Mouse (Mus musculus) urinary bladder, adult 2 months (tissue): ENCODE results near the gene Mpc1. TPM values are rescaled to one million over a fixed set of nuclear protein-coding genes. Genes with fewer than 3 reads are reported as not detected.
"Not testable (repeated sequence)": the region's sequence is repeated elsewhere in the genome, so short reads cannot be mapped to it uniquely, and the experiment has no call there.

Experiments
- DNase-seq: peaks from one replicate; pipeline ENCODE4 v3.0.0; 2022; ENCODE audit warnings: low spot score
- polyA plus RNA-seq: library from polyadenylated mRNA; depleted of rRNA; stranded (reverse); fragments of >200 nt; gene quantifications from 2 replicates; pipeline ENCODE4 v1.2.3, GENCODE M21; 2012

The Mpc1 gene
- polyA plus RNA-seq, 1 experiment = 289 TPM

DNA sequence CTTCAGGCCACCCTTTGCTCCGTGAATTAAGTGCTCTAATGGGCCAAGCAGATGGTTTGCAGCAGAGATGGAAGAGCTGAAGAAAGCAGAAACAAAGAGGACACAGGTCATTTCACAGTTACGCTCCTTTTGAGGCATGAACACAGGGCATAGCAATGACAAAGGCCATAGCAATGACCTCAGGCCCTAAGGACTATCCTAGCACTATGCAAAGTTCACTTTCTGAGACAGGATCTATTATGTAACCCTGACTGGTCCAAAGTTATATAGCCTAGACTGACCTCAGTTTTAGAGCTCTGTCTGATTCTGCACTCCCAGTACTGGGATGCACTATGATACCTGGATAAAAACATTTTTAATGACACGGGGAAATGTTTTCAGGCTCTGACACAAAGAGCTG lies 4.3 kb upstream of the Mpc1 start:
- no peak for DNase-seq

GRCm38 (mm10) chr17:8283526-8284253 lies 986 bp downstream of the Mpc1 start:
- DNase-seq = peak; percentile 95

- peak; percentile 39 for DNase-seq
Observed at GRCm38 (mm10) chr17:8284254-8284661, 1.6 kb downstream of the Mpc1 start.

GRCm38 (mm10) chr17:8285056-8285455 lies 2.4 kb downstream of the Mpc1 start:
- no peak for DNase-seq

DNA sequence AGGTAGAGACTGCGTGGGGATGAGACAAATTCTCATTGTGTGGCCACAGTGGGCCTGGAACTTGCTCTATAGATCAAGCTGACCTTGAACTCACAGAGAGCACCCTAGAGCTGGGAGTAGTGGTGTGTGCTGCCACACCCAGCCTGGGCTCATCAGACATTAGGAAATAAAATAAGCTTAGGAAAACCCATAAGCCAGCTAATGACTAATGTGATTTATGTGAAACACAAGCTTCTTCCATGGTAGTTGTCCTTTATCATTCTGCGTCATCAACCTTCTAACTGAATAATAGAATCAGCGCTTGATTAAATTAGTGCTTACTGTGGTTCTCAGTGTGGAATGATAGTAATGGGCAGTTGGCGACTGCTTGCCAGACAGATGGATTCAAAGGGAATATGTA lies 4.3 kb downstream of the Mpc1 start:
- DNase-seq = no peak

- DNase-seq = no peak
Observed at GRCm38 (mm10) chr17:8289993-8290679, 7.4 kb downstream of the Mpc1 start.

DNA sequence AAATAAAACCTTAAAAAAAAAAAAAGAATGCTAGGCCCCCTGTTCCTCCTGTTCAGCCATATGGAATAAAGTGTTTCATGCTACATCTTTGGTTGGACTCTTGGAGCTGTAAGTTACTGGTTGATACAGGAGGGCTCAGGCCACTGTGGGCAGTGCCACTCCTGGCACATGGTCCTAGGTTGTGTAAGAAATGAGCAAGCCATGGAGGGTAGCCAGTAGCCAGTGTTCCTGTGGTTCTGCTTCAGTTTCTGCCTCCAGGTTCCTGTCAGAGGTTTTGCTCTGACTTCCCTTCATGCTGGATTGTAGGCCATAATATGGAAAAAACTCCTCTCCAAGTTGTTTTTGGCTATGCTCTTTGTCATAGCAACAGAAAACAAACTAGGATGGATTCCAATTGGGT lies 8.0 kb downstream of the Mpc1 start:
- DNase-seq = no peak

DNA sequence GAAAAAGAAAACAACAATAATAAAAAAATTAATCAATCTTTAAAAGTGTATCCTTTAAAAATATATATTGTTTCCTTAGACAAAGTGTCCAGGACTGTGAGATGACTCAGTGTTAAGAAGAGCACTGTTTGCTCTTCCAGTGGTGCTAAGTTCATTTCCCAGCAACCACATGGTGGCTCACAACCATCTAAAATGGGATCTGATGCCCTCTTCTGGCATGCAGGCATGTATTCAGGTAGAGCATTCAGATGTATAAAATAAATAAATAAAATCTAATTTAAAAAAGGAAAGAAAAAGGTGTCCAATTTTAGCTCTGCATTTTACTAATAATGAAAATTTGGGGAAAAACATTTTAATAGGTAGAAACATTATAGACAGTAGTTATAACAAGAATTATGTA lies 13.1 kb downstream of the Mpc1 start:
- DNase-seq = no peak

- DNase-seq = no peak
Observed at GRCm38 (mm10) chr17:8296313-8296844, 13.7 kb downstream of the Mpc1 start.

DNA sequence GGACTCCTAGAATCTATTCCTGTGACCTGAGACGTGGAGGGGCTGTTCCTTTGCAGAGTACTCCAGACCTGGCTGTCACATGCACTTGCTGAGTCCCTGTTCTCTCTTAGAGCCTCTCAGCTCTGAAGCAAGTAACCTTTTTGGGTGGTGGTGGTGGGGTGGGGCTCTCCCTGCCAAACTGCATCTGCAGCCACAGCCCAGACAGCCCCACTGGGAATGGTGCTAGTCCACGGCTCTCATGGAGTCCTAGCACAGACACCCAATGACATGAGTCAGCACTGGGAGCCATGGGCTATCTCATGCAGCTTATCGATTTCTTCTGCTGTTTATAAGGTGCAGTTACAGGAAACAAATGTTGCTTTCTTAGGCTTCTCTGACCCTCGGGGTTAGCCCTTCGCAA lies 15.0 kb downstream of the Mpc1 start:
- no peak for DNase-seq

GRCm38 (mm10) chr17:8298281-8298680 lies 15.6 kb downstream of the Mpc1 start:
- DNase-seq = no peak

DNA sequence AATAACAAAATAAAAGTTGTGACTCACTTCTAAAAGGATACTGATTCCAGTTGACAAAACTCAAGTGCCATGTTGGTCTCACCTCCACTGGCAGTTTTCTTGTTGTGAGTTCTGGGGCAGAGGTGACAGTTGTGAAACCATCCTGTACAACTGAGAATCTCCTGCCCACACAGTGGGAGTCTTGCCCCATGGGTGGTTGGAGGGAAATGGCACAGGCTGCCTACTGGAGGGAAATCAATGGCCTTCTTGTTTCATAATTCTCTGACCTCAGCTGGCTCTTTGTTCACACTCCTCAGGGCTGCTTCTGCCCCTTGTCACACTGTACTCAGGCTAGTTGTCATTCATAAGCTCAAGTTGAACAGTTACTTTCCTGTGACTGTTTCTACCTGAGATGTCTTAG lies 16.8 kb downstream of the Mpc1 start:
- DNase-seq = no peak

- no peak for DNase-seq
Observed at GRCm38 (mm10) chr17:8301515-8301914, 18.8 kb downstream of the Mpc1 start.

- no peak for DNase-seq
Observed at GRCm38 (mm10) chr17:8302772-8303438, 20.2 kb downstream of the Mpc1 start.

DNA sequence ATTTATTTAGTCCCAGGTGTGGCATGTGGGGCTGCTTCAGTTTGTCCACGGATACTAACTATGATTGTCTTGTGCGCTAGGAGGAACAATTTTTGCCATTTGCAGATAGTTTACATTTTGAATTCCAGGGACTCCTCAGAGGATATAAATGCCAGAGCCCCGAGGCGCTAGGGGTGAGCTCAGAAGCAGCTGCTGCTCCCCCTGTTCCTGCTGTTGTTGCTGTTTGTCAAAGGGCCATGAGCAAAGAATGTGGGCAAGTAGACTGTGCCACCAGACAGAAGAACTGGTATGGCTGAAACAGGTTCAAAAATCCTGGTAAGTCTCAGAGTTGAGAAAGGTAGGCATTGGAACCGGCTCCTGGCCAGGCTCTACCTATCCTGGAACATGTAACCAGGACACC lies 21.0 kb downstream of the Mpc1 start:
- no peak for DNase-seq

DNA sequence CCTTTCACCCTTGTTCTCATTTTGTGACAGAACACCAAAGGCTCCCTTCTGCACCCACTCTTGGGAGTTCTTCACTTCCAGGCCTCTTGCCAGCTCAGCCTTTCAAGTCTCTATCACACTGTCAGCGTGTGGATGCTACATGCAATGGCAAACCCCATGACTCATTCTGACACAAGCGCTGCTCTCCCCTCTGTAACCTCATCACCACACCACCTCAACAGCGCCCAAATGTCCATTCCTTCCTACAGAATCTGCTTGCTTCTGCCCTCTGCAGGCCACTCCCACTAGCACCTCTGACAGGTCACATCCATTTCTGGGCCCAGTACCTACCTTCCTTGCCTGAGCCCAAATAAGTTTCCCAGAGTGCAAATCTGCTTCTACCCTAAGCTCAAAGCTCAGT lies 23.1 kb downstream of the Mpc1 start:
- DNase-seq = no peak

DNA sequence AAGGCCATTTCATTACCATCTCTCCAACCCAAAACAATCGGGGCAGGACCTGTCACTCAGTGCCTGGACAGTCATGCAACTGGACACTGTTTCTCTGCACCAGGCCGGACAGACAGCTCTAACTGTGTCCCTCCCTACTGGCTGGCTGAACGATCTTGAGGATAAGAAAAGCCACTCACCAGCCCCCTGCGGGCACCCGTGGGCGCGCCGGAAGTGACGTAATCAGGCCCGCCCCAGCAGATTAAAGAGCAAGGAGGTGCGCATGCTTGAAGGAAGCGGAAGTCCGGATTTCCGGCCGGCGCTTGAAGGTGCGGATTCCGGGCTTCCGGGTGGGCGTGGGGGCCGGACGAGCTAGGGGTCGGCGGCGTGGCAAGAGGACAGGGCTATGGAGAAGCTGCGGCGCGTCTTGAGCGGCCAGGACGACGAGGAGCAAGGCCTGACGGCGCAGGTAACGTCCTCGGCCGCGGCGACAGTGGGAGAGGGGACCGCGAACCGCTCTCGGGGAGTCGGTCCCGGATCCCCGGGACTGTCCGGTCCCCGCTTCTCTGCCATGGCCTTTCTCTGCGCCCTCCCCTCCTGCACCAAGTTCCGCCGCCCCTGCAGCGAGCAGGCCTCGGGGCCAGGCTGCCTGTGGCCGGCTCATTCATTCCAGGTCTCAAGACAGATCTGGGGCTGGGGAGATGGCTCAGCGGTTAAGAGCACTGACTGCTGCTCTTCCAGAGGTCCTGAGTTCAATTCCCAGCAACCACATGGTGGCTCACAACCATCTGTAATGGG lies 28.3 kb downstream of the Mpc1 start, which contains the start of gene Sft2d1:
Sft2d1 (plus strand) TSS at position 265 of the 777 bp plus-strand sequence.
- peak; percentile 91 for DNase-seq

- no peak for DNase-seq
Observed at GRCm38 (mm10) chr17:8311751-8312150, 29.0 kb downstream of the Mpc1 start.

GRCm38 (mm10) chr17:8313976-8314375 lies 31.3 kb downstream of the Mpc1 start:
- no peak for DNase-seq

DNA sequence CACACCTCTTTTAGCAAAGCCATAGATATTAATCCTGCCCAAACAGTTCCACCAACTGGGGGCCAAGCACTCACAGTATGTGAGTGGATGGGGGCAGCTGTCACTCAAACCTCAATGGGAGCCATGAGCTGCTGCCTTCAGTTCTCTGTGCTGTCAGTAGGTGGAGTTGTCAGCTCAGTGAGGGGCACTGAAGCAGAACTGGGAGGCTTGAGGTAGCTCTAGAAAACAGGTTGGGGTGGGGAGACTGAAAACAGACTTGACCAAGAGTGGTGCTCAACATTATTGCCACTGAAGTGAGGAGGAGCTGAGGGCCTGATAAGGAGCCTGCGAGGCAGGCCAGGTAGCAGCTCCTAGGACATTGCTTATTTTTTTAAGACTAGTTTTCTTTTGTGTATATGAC lies 33.5 kb downstream of the Mpc1 start:
- no peak for DNase-seq

GRCm38 (mm10) chr17:8326877-8327276 lies 44.2 kb downstream of the Mpc1 start:
- DNase-seq = not testable (repeated sequence)
